Mouse (Mus musculus) heart, embryonic 10.5 days (tissue): ENCODE results near the gene Renbp. TPM values are rescaled to one million over a fixed set of nuclear protein-coding genes. Genes with fewer than 3 reads are reported as not detected.
A peak's percentile ranks its signal among the peaks of the same experiment; 100 is the strongest.

Experiments used
- DNase-seq: peaks from one replicate; pipeline ENCODE4 v3.0.0-alpha.2; 2017; ENCODE audit warnings: low spot score
- H3K27ac ChIP-seq: fragments of 300-500 bp; sonication (generic); 2 replicates; pipeline ENCODE4 v1.5.1; 2016; ENCODE audit warnings: mild to moderate bottlenecking
- H3K27me3 ChIP-seq: fragments of 300-500 bp; sonication (generic); 2 replicates; pipeline ENCODE4 v1.6.1; 2016; ENCODE audit warnings: mild to moderate bottlenecking; ENCODE audit not compliant: poor library complexity, insufficient read depth, severe bottlenecking
- H3K36me3 ChIP-seq: fragments of 300-500 bp; sonication (generic); 2 replicates; pipeline ENCODE4 v1.6.1; 2016; ENCODE audit warnings: mild to moderate bottlenecking, moderate library complexity
- H3K4me1 ChIP-seq: fragments of 300-500 bp; sonication (generic); 2 replicates; pipeline ENCODE4 v1.6.1; 2016; ENCODE audit warnings: mild to moderate bottlenecking
- H3K4me3 ChIP-seq: fragments of 300-500 bp; sonication (generic); 2 replicates; pipeline ENCODE4 v1.5.1; 2016; ENCODE audit warnings: mild to moderate bottlenecking, moderate library complexity
- H3K9me3 ChIP-seq: fragments of 300-500 bp; sonication (generic); 2 replicates; pipeline ENCODE4 v1.6.1; 2016; ENCODE audit warnings: mild to moderate bottlenecking, moderate library complexity
- WGBS: fragments of 180-500 bp; shearing (Covaris S2); methylation state at CpG from one replicate; pipeline ENCODE4 v1.1.7; 2016; 5-methylcytosine and 5-hydroxymethylcytosine counted together
- polyA plus RNA-seq: library from polyadenylated mRNA; unstranded; fragments of >200 nt; fragmentation: Nextera tagmentation; extraction: Ambion mirVana; gene quantifications from 2 replicates; pipeline ENCODE4 v1.2.1, GENCODE M21; 2016

Gene Renbp
- polyA plus RNA-seq, 1 experiment from 2014 or later: 43.1 TPM

DNA sequence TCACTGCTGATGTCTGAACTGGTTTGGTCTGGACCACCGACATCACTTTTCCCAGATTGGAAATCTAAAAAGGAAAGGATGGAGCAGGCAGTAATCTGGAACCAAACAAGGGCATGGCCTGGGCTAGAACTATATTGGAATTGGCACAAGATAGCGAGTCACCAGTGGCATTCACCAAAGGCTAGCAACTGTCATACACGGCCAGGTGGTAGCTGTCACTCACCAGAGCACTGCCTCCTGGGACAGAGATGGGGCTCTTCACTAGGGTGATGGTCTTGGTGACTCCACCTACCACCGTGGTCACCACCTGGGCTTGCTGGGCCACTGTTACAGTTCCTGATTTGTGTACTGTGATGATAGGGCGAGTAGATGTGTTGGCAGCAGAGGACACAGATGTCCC is 22.0 kb upstream of the Renbp start:
- WGBS: 84% methylated on average over 5 of the region's 5 CpGs
- no peak overlapping the region for H3K27ac ChIP-seq
- peaks cover 97% of the 10 kb centered on the region for H3K36me3 ChIP-seq
- H3K4me1 ChIP-seq: no peaks in the 10 kb centered on the region
- H3K27me3 ChIP-seq: no peaks in the 10 kb centered on the region
- DNase-seq: no peak
- no peak overlapping the region for H3K4me3 ChIP-seq
- no peaks in the 10 kb centered on the region for H3K9me3 ChIP-seq

DNA sequence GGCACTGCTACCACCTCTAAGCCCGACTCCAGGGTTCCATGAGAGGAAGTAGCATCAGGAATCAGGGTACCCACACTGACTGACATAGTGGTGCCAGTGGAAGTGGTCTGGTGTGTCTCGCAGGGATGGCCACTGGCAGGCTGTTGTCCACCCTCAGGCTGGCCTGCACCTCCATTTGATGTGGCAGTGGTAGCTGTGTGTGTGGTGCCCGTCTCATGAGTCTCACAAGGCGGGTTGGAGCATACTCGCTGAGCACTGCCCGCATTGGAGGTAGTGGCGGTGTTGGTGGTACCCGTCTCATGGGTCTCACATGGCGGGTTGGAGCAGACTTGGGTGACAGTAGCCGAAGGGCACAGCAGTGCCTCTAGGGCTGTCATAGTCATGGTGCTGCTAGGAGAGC is 18.7 kb upstream of the Renbp start:
- H3K9me3 ChIP-seq: no peaks in the 10 kb centered on the region
- no peak for DNase-seq
- no peaks in the 10 kb centered on the region for H3K27me3 ChIP-seq
- no peak overlapping the region for H3K27ac ChIP-seq
- WGBS: 91% methylated on average over 10 of the region's 10 CpGs
- peaks cover 99% of the 10 kb centered on the region for H3K36me3 ChIP-seq
- H3K4me3 ChIP-seq: no peak overlapping the region
- H3K4me1 ChIP-seq: no peaks in the 10 kb centered on the region

DNA sequence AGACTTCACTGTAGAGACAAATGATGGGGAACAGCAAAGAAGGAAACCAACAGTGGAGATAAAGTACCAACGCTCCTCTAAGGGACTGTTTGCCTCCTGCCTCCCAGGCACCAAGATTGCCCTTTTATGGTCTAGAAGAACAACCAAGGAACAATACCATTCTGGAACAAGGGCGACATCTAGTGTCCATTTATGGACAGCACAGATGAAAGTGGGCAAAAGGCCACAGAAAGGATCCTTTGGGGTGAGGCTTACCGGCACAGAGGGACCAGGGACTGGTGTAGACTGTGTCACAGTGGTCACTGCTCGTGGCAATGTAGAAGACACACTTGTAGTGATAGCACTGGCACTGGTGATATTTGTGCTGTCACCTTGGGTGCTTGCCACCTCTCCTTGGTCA is 18.0 kb upstream of the Renbp start:
- Histone ChIP-seq H3K36me3 (peaks cover 100% of the 10 kb centered on the region), H3K27me3 (no peaks in the 10 kb centered on the region), H3K27ac (no peak overlapping the region), H3K9me3 (no peaks in the 10 kb centered on the region), H3K4me3 (no peak overlapping the region), H3K4me1 (no peaks in the 10 kb centered on the region)
- DNase-seq: no peak
- WGBS: 29% methylated on average over 4 of the region's 4 CpGs

DNA sequence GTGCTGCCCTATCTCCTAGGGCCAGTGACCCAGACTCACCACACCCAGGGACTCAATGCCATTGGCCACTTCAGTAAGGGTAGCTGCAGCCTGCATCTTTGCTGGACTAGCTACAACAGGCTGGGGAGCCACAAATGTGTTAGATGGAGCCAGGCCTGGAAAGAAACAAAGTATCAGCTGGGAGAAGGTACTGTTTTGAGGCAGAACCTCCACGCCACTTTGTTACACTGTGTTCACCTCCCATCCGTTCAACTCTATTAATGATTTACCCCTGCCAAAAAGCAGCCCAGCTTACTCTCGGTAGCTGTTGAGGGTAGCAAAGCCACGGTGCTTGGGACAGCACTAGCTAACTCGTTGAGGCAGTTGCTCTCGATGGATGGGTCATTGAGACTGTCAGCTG is 16.2 kb upstream of the Renbp start:
- no peak for DNase-seq
- Histone ChIP-seq H3K4me1 (no peaks in the 10 kb centered on the region), H3K36me3 (peaks cover 98% of the 10 kb centered on the region), H3K9me3 (no peaks in the 10 kb centered on the region), H3K27me3 (no peaks in the 10 kb centered on the region), H3K4me3 (no peak overlapping the region), H3K27ac (no peak overlapping the region)
- 85% methylated on average over 6 of the region's 6 CpGs for WGBS

DNA sequence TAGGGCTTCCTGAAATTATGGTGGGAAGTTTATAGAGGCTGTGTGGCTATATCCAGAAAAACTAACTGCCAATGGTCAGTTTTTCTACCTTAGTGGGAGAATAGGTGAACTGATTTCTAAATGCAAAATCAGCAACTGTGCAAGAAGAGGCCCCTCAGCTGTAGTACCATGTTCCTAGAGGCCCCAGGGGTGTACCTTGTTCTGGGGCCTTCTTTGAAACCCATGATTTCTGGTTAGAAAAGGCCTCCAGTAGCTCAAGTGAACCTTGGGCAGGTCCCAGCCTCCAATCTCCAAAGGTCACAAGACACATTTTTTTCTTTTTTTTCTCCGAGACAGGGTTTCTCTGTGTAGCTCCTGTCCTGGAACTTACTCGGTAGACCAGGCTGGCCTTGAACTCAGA is 11.6 kb upstream of the Renbp start:
- H3K4me3 ChIP-seq: no peak overlapping the region
- H3K9me3 ChIP-seq: no peaks in the 10 kb centered on the region
- H3K27ac ChIP-seq: no peak overlapping the region
- WGBS: 73% methylated on average over 2 of the region's 2 CpGs
- no peaks in the 10 kb centered on the region for H3K4me1 ChIP-seq
- H3K36me3 ChIP-seq: peaks cover 56% of the 10 kb centered on the region
- no peaks in the 10 kb centered on the region for H3K27me3 ChIP-seq
- DNase-seq: no peak

DNA sequence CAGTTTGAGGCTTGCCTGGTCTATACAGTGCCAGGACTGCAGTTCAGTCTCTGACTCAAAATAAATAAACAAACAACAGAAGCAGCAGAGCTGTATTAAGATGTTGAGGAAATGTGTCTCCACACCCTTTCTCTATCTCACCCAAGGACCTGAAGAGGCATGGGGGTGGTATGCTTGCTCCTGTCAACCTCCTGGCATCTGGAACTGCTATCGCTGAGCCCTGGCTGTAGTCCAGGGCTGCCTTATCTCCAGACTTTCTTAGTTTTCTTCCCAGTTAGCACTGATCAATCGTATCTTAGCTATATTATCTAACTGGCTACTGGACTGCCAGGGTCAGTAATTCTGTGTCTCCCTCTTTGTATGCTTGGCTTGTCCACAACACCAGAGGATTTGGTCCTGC is 11.2 kb upstream of the Renbp start:
- Histone ChIP-seq H3K27me3 (no peaks in the 10 kb centered on the region), H3K4me1 (no peaks in the 10 kb centered on the region), H3K9me3 (no peaks in the 10 kb centered on the region), H3K36me3 (peaks cover 52% of the 10 kb centered on the region), H3K4me3 (no peak overlapping the region), H3K27ac (no peak overlapping the region)
- DNase-seq: no peak
- WGBS: 63% methylated on average over 2 of the region's 2 CpGs

DNA sequence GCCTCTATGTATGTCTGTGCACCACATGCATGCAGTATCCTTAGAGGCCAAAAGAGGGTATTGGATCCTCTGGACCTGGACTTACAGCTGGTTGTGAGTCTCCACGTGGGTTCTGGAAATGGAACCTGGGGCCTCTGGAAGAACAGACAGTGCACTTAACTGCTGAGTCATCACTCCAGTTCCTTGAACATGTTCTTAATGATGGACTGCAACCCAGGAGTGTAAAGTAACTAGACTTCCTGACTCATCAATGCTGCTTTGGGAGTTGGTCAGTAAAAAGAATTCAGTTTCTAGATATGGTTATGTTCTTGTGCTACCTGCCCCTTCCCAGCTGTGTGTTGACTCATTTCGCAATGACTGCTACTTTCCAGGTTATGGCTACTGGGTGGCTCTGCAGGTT is 1.2 kb upstream of the Renbp start:
- Histone ChIP-seq H3K4me1 (no peaks in the 10 kb centered on the region), H3K27ac (no peak overlapping the region), H3K9me3 (no peaks in the 10 kb centered on the region), H3K4me3 (no peak overlapping the region), H3K27me3 (no peaks in the 10 kb centered on the region), H3K36me3 (peaks cover 7% of the 10 kb centered on the region; the same call in 1 of the 2 replicates)
- no peak for DNase-seq
- 78% methylated on average over 2 of the region's 2 CpGs for WGBS

DNA sequence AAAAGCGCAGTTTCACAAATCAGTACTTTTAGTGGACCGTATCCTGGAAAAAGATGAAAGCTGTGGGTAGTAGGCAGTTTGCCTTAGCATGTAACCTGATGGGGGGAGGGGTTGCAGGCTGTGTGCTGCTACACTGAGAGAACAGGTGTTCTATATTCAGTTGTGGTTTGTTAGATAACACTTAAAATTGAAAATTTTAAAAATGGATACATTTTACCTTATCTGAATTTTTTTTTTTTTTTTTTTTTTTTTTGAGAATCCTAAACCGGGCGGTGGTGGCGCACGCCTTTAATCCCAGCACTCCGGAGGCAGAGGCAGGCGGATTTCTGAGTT is 8.1 kb downstream of the Renbp start:
- H3K36me3 ChIP-seq: peaks cover 27% of the 10 kb centered on the region
- peak overlapping the region; percentile 62 for H3K4me3 ChIP-seq
- no peaks in the 10 kb centered on the region; the same call in 1 of the 2 replicates for H3K27me3 ChIP-seq
- no peak for DNase-seq
- WGBS: 78% methylated on average over 8 of the region's 8 CpGs
- H3K9me3 ChIP-seq: no peaks in the 10 kb centered on the region
- H3K27ac ChIP-seq: peak overlapping the region; percentile 88
- H3K4me1 ChIP-seq: no peaks in the 10 kb centered on the region

DNA sequence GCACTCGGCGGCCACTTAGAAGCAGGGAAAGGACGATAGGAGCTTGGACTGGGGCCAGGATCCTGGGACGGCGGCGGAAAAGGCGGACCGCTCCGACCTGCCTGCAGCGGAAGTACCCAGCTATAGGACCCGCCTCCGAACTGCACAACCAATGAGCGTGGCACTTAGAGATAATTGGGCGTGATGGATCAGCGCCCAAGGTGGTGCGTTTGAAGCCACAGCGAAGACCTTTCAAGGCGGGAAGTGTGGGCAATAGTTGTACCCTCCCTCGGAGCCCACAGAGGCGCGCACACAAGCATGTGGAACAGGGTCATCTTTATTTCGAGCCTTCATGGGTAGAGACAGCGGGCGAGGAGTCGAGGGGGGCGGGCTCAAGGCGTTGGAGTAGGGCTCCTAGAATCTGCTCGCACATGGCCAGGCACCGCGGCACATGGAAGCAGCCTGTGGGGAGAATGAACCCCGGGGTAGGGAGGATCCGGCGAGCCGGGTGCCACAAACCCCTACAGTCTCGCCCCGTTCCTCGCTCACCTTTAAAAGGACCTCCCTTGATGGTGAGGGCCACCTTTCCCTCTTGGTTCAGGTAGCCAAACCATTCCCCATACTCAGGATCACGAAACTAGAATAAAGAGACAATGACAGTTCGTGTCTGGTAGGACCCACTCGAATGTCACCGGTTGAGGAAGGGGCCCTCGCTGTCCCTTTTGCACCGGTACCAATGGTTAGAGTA is 8.7 kb downstream of the Renbp start, which contains the start of the genes Arhgap4 and Naa10:
TSS of gene Arhgap4 (minus strand) at position 48 of the 727 bp plus-strand sequence.
TSS of gene Naa10 (minus strand) at position 122 of the 727 bp plus-strand sequence.
- 19% methylated on average over 43 of the region's 43 CpGs for WGBS
- H3K36me3 ChIP-seq: peaks cover 32% of the 10 kb centered on the region
- DNase-seq: peak; percentile 96

DNA sequence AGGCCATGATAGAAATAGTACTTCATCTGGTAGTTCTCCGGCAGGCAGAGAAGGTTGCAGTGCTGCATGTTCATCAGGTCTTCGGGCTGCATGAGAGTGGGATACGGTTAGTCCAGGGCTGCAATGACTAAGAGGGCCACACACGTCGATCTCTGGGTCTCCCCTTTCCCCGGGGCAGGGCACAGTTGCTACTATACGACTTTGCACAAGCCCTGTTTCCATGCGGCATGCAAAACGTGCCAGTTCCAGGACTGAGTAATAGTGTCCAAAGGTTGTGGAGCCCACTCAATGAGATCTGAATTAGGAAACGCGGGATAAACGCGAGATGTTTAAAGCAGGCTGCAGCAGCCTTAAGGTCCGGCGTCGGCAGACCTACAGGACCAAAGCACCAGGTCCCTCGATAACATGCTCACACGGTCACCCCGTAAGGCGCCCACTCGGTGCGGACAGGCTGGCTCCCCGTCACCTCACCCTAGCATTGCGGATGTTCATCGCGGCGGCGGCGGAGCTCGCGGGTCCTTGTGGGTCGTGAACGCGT is 9.3 kb downstream of the Renbp start:
- H3K27ac ChIP-seq: peak overlapping the region; percentile 88
- 16% methylated on average over 34 of the region's 34 CpGs for WGBS

More for the DNA sequence above, 8.7 kb downstream of the Renbp start, which contains the start of the genes Arhgap4 and Naa10:
- Histone ChIP-seq H3K4me1 (no peaks in the 10 kb centered on the region), H3K4me3 (peak within 1 kb of the TSS; percentile 62), H3K27me3 (no peaks in the 10 kb centered on the region; the same call in 1 of the 2 replicates), H3K9me3 (no peaks in the 10 kb centered on the region), H3K27ac (peak within 1 kb of the TSS; percentile 88)

DNA sequence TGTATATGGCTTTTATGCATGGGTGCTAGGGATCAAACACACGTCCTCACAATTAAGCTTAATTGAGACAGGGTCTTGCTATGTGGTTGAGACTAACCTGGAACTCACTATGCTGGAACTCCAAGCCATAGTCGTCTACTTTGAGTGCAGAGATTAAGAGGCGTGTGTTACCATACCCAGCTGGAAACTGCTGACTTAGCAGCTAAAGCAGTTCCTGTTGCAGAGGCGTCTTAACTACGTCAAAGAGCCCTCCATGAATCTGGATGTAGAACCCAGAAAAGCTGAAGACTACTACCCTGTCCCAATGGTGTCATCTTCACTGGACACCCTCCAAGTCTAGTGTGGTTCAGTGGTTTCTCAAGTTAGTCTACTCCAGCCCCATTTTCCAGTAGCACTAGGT is 12.0 kb downstream of the Renbp start:
- Histone ChIP-seq H3K4me3 (no peak overlapping the region), H3K9me3 (no peaks in the 10 kb centered on the region), H3K27ac (no peak overlapping the region), H3K27me3 (no peaks in the 10 kb centered on the region; the same call in 1 of the 2 replicates), H3K36me3 (peaks cover 28% of the 10 kb centered on the region), H3K4me1 (no peaks in the 10 kb centered on the region)
- WGBS: 85% methylated on average over 5 of the region's 5 CpGs
- no peak for DNase-seq

More for the DNA sequence above, 9.3 kb downstream of the Renbp start:
- H3K9me3 ChIP-seq: no peaks in the 10 kb centered on the region
- DNase-seq: no peak
- peaks cover 34% of the 10 kb centered on the region for H3K36me3 ChIP-seq
- H3K4me3 ChIP-seq: peak overlapping the region; percentile 62
- no peaks in the 10 kb centered on the region for H3K4me1 ChIP-seq
- no peaks in the 10 kb centered on the region; the same call in 1 of the 2 replicates for H3K27me3 ChIP-seq

DNA sequence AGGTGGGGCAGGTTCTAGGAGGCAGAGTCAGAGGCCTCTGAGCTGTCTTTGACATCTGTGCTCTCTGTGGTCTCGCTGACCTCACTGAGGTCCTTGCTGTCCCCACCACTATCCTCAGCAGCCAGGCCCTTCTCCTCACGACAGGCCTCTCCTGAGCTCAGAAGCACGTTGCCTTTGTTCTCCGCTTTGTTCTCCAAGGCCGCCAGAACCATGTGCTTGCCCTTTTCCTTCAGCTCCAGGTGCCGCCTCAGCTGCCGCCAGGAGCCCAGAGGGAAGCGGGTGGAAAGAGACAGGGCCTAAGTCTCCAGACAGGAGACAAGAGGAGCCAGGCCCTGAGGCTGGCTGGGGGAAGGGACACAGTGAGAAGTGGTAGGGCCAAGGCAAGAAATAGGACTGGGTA is 13.7 kb downstream of the Renbp start:
- 83% methylated on average over 8 of the region's 8 CpGs for WGBS
- H3K27me3 ChIP-seq: no peaks in the 10 kb centered on the region; the same call in 1 of the 2 replicates
- no peak for DNase-seq
- H3K27ac ChIP-seq: no peak overlapping the region
- no peak overlapping the region for H3K4me3 ChIP-seq
- peaks cover 28% of the 10 kb centered on the region for H3K36me3 ChIP-seq
- H3K4me1 ChIP-seq: no peaks in the 10 kb centered on the region
- no peaks in the 10 kb centered on the region for H3K9me3 ChIP-seq

DNA sequence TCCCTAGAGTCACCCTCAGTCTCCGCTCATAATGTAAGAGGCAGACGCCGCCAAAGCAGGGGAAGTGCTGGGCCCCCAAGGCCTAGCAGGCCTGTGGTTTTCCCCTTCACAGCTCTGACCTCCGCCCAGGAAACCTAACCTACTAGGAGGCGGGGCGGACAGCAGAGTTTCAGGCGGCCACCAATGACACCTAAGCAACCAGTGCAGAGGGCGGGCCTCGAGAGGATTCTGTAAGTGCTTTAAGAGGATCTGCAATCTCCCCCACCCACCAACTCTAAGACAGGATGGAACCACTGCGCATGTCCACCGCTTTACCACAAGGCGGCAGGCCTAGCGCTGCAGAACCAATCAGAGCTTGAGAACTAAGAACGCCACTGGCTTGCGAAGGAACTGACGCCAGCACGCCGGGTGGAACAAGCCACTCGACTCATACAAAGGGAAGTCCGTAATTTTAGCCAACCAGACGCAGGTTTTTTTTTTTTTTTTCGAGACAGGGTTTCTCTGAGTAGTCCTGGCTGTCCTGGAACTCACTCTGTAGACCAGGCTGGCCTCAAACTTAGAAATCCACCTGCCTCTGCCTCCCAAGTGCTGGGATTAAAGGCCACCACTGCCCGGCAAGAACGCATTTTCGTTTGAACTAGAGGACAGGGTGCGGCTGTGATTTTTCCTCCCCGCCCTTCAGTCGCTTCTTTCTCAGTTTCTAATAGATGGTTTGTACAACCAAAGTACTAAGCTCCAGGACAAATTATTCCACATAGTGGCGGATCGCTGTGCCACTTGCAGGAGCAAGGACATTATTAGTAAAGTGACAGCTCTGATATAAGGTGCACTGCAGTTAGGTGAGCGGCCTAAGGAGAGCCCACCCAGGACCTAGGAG is 15.6 kb downstream of the Renbp start:
- 26% methylated on average over 31 of the region's 31 CpGs for WGBS

More for the DNA sequence above, 15.6 kb downstream of the Renbp start:
- Histone ChIP-seq H3K27ac (peak overlapping the region; percentile 73), H3K36me3 (peaks cover 28% of the 10 kb centered on the region), H3K9me3 (no peaks in the 10 kb centered on the region), H3K27me3 (no peaks in the 10 kb centered on the region), H3K4me3 (peak overlapping the region; percentile 35), H3K4me1 (0 out of 2 replicates have a peak, but pooled peaks cover 6% of the 10 kb centered on the region)
- peak; percentile 98 for DNase-seq
